Mouse (Mus musculus) Patski (cell line): ENCODE measurements at regions not wholly inside any gene's neighbourhood (a gene's known extent, or its start where the extent isn't known, plus 50 kb on each side); places are given as distances from the start of the nearest gene placed in this dataset.
"Not testable (repeated sequence)": the region's sequence is repeated elsewhere in the genome, so short reads cannot be mapped to it uniquely, and the experiment has no call there.

Experiments
- ATAC-seq: fragments of 100-300 bp; one replicate; pipeline ENCODE4 v1.8.0; 2021
- CTCF ChIA-PET: fragments of 350-600 bp; sonication (Branson Sonifier 250); formaldehyde crosslinking; loops from one replicate; lab custom pipeline; 2022; ENCODE audit warnings: inconsistent platforms; lab: Charles Lee
- POLR2A ChIA-PET: fragments of 350-600 bp; sonication (Branson Sonifier 250); formaldehyde crosslinking; loops from one replicate; lab custom pipeline; 2022; ENCODE audit warnings: antibody characterized with exemption, inconsistent platforms; lab: Charles Lee
- DNase-seq: peaks from one replicate; pipeline ENCODE4 v3.0.0-alpha.2; 2011; ENCODE audit warnings: low read depth, low spot score
- H3K27me3 ChIP-seq: fragments of 371-371 bp; one replicate; pipeline ENCODE4 v1.5.1; 2021
- CTCF ChIP-seq: fragments of 100-300 bp; IDR thresholded peaks from one replicate; pipeline ENCODE4 v1.5.1; 2021
- in situ Hi-C: fragments of 300-500 bp; cut with MboI; formaldehyde crosslinking; loops from 3 replicates; pipeline ENCODE4 v1.11.1; 2018; ENCODE audit warnings: low pct_unique_long_range_greater_than_20kb, mixed read lengths

DNA sequence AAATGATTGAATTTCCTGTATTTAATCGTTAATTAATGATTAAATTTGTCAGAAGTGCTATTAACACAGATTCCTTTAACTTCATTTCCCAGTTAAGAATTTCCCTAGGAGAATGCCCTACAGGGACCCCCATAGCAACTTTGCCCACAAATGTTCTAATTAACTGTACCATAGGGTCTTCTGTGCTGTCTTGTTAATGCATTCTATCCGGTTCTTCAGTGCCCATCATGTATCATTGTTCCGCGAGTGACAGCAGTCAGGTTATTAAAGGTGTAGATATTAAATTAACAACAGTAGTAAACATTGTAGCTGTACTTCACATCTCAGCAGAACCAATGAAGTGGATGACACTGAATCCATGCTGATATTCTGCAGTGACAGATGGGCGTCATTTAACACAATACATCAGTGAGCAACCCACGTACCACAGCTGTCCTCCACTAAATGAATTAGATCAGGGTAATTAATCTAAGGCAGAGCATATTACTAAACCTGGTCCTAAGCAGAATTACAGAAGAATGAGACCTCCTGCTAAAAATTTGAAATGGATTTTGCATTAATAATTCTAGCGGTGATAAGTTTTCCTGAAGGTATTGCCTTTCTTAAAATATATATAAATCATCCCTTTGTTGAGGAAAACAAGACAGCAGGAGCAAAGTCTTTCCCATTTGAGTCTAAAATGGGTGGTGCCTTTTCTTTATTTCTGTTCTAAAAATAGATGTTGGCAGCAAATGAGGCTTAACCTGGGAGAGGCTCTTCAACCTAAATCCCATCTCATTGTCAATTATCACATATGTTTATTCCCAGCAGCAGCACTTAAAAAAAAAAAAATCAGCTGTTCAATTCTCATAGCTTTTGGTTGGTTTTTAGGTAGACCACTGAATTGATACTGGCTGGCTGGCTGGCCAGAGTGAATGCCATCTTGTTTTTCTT lies 872.3 kb downstream of the Nxph1 start:
- no peak for TF ChIP-seq CTCF
- in situ Hi-C loops: no loop called here
- ATAC-seq (no peak), DNase-seq (no peak)
- POLR2A ChIA-PET: no interaction called here
- CTCF ChIA-PET: no interaction called here
- no peaks in the 10 kb centered on the region for H3K27me3 ChIP-seq

GRCm38 (mm10) chr6:9834884-9835476 lies 886.7 kb downstream of the Nxph1 start:
- TF ChIP-seq CTCF: no peak
- ChIA-PET POLR2A (no interaction called here), CTCF (interaction anchor here (1.3 kb wide), 1 partner anchor 10 kb away, joined by 3 read pairs; no protein-coding TSS in a partner anchor)
- no peaks in the 10 kb centered on the region for H3K27me3 ChIP-seq
- in situ Hi-C loops: no loop called here
- no peak for ATAC-seq
- DNase-seq: no peak

GRCm38 (mm10) chr6:9842391-9842790 lies 894.2 kb downstream of the Nxph1 start:
- no peak for DNase-seq
- no peak for ATAC-seq
- no peaks in the 10 kb centered on the region for H3K27me3 ChIP-seq
- in situ Hi-C loops: no loop called here
- ChIA-PET POLR2A (no interaction called here), CTCF (no interaction called here)
- no peak for TF ChIP-seq CTCF

- DNase-seq, CTCF ChIA-PET, POLR2A ChIA-PET, in situ Hi-C loops, H3K27me3 ChIP-seq: not testable (repeated sequence)
- ATAC-seq: peak; percentile 100
These were observed 941.6 kb downstream of the Nxph1 start for GRCm38 (mm10) chr6:9889853-9890252.
